Mouse (Mus musculus) right cerebral cortex, postnatal 25 days (tissue): ENCODE measurements around the gene Dnase1l3.
A peak's percentile ranks its signal among the peaks of the same experiment; 100 is the strongest.

Source experiments
- DNase-seq: peaks from one replicate; pipeline ENCODE4 v3.0.0; 2022

The Dnase1l3 gene

GRCm38 (mm10) chr14:7994271-7994767, at the start of gene Dnase1l3:
Gene Dnase1l3, minus strand, starts transcription at chr14:7994573.
- no peak for DNase-seq

GRCm38 (mm10) chr14:8042577-8042976, 48.2 kb upstream of the Dnase1l3 start:
- DNase-seq, result no peak

GRCm38 (mm10) chr14:8042120-8042519, 47.7 kb upstream of the Dnase1l3 start:
- no peak for DNase-seq

- no peak for DNase-seq
These were observed 46.7 kb upstream of the Dnase1l3 start for GRCm38 (mm10) chr14:8040911-8041678.

- no peak for DNase-seq
These were observed 45.8 kb upstream of the Dnase1l3 start for GRCm38 (mm10) chr14:8040179-8040578.

GRCm38 (mm10) chr14:8038791-8039448, 44.5 kb upstream of the Dnase1l3 start:
- peak; percentile 37 for DNase-seq

- DNase-seq, result no peak
These were observed 43.8 kb upstream of the Dnase1l3 start for GRCm38 (mm10) chr14:8038150-8038549.

- DNase-seq, result no peak
These were observed 42.0 kb upstream of the Dnase1l3 start for GRCm38 (mm10) chr14:8036406-8036805.

GRCm38 (mm10) chr14:8035951-8036350, 41.6 kb upstream of the Dnase1l3 start:
- DNase-seq, result no peak

- DNase-seq, result no peak
These were observed 40.2 kb upstream of the Dnase1l3 start for GRCm38 (mm10) chr14:8034561-8034960.

GRCm38 (mm10) chr14:8032087-8032944, 37.9 kb upstream of the Dnase1l3 start:
- DNase-seq, result peak; percentile 30

- no peak for DNase-seq
These were observed 36.2 kb upstream of the Dnase1l3 start for GRCm38 (mm10) chr14:8030535-8030934.

GRCm38 (mm10) chr14:8029752-8030151, 35.4 kb upstream of the Dnase1l3 start:
- DNase-seq, result no peak

- no peak for DNase-seq
These were observed 33.7 kb upstream of the Dnase1l3 start for GRCm38 (mm10) chr14:8028086-8028485.

GRCm38 (mm10) chr14:8026769-8027531, 32.6 kb upstream of the Dnase1l3 start:
- no peak for DNase-seq

GRCm38 (mm10) chr14:8024936-8025335, 30.6 kb upstream of the Dnase1l3 start:
- no peak for DNase-seq

- no peak for DNase-seq
These were observed 30.1 kb upstream of the Dnase1l3 start for GRCm38 (mm10) chr14:8024469-8024868.

- DNase-seq, result no peak
These were observed 26.2 kb upstream of the Dnase1l3 start for GRCm38 (mm10) chr14:8020546-8020945.

GRCm38 (mm10) chr14:8020011-8020410, 25.6 kb upstream of the Dnase1l3 start:
- no peak for DNase-seq

GRCm38 (mm10) chr14:8016951-8017350, 22.6 kb upstream of the Dnase1l3 start:
- DNase-seq, result no peak

- DNase-seq, result no peak
These were observed 21.9 kb upstream of the Dnase1l3 start for GRCm38 (mm10) chr14:8016276-8016675.

GRCm38 (mm10) chr14:8015756-8016155, 21.4 kb upstream of the Dnase1l3 start:
- no peak for DNase-seq
